Mouse (Mus musculus): ENCODE data around the gene Mylk.

- no peak for TF ChIP-seq TAL1 (IDR thresholded peaks at IDR 0.05; ENCODE audit: low read length)
- no peak for TF ChIP-seq GATA1 (IDR thresholded peaks at IDR 0.05; ENCODE audit: low read length)
Measured at GRCm38 (mm10) chr16:34854066-34854465, 109.1 kb downstream of the Mylk start.

All from erythroblast, embryonic 14.5 days (primary cell).